Mouse (Mus musculus): Measurements from ENCODE around the gene Egln1.

DNA sequence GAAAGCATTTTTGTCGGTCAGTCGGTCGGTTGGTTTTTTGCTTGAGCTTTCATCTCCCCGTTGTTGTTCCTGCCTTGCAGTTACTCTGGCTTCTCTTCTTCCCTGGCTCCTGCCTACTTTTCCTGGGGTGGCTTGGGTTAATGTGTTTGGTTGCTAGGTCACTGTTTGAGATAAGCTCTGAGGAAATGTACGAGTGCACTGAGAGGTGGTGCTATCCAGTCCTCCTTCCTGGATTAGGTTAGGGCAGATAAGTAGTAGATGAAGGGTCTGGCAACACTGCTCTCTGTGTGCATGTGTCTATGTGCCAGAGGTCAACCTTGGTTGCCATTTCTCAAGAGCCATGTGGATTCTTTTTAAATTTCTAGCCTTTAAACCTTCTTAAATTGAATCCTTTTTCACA lies 76.4 kb downstream of the Egln1 start:
- TF ChIP-seq POLR2AphosphoS5 (IDR thresholded peaks at IDR 0.05; ENCODE audit: borderline replicate concordance, low read depth, low read length) (no peak), ELF1 (IDR thresholded peaks at IDR 0.05; ENCODE audit: low read depth, low read length) (no peak), CTCF (IDR thresholded peaks at IDR 0.05 in 2 of 3, conservative IDR thresholded peaks at IDR 0.05 in 1 of 3; ENCODE audit: control insufficient read depth in 1 of 3, insufficient read depth in 1 of 3, low read depth in 2 of 3, low read length in 3 of 3, poor library complexity in 1 of 3, severe bottlenecking in 1 of 3) (no peak)
